Mouse (Mus musculus) heart, postnatal 25 days (tissue): ENCODE data around the gene Pwp1. TPM values are rescaled to one million over a fixed set of nuclear protein-coding genes. Genes with fewer than 3 reads are reported as not detected.
"Not testable (repeated sequence)": the region's sequence is repeated elsewhere in the genome, so short reads cannot be mapped to it uniquely, and the experiment has no call there.

Experiments used
- DNase-seq: peaks from one replicate; pipeline ENCODE4 v3.0.0; 2022; ENCODE audit warnings: low spot score
- intact Hi-C: fragments of 180-260 bp; cut with DNase I; formaldehyde crosslinking; loops from one replicate; pipeline ENCODE4 v1.15.1; 2025
- total RNA-seq, 2 experiments: library from RNA; stranded (reverse); gene quantifications; 2 replicates each; pipeline ENCODE4 v1.2.3; 2021

Gene Pwp1
- 10 to 100 TPM; 14.5 to 16.1 TPM for total RNA-seq

GRCm38 (mm10) chr10:85829085-85829853, at the start of gene Pwp1:
TSS of gene Pwp1 (plus strand) at chr10:85829494.
- intact Hi-C loops, DNase-seq: not testable (repeated sequence)

GRCm38 (mm10) chr10:85822143-85822696, 7.1 kb upstream of the Pwp1 start:
- intact Hi-C loops, DNase-seq: not testable (repeated sequence)

- DNase-seq, intact Hi-C loops: not testable (repeated sequence)
These were observed 5.5 kb upstream of the Pwp1 start for GRCm38 (mm10) chr10:85823752-85824151.

- intact Hi-C loops, DNase-seq: not testable (repeated sequence)
These were observed 591 bp upstream of the Pwp1 start for GRCm38 (mm10) chr10:85828722-85829084.

- intact Hi-C loops = no loop called here
- no peak for DNase-seq
These were observed 17.0 kb downstream of the Pwp1 start for GRCm38 (mm10) chr10:85846105-85846862.

GRCm38 (mm10) chr10:85871698-85872478, 42.6 kb downstream of the Pwp1 start:
- intact Hi-C loops = loop anchor here (2.0 to 5.0 kb wide), 2 partner anchors 45 to 83 kb away; partner anchors contain the start of gene Prdm4
- DNase-seq = peak; percentile 75

- DNase-seq = no peak
- intact Hi-C loops = loop anchor here (2.0 to 5.0 kb wide), 2 partner anchors 45 to 82 kb away; partner anchors contain the start of gene Prdm4
These were observed 43.1 kb downstream of the Pwp1 start for GRCm38 (mm10) chr10:85872479-85872773.

GRCm38 (mm10) chr10:85873861-85874544, 44.7 kb downstream of the Pwp1 start:
- intact Hi-C loops = loop anchor here (2.0 to 5.0 kb wide), 2 partner anchors 43 to 81 kb away; partner anchors contain the start of gene Prdm4
- no peak for DNase-seq

- DNase-seq = no peak
- intact Hi-C loops = no loop called here
These were observed 46.5 kb downstream of the Pwp1 start for GRCm38 (mm10) chr10:85875812-85876211.

GRCm38 (mm10) chr10:85879886-85880486, 50.7 kb downstream of the Pwp1 start:
- no peak for DNase-seq
- intact Hi-C loops = no loop called here

- peak; percentile 96 for DNase-seq
- intact Hi-C loops = loop anchor here (5.0 kb wide), 2 partner anchors 41 to 44 kb away; partner anchors contain the start of gene Rtcb
These were observed 87.4 kb downstream of the Pwp1 start, which contains the start of gene Prdm4 for GRCm38 (mm10) chr10:85916498-85917309. TSS of gene Prdm4 (minus strand) at chr10:85917142.

GRCm38 (mm10) chr10:85927676-85928445, 98.6 kb downstream of the Pwp1 start, which contains the start of gene Ascl4:
TSS of gene Ascl4 (plus strand) at chr10:85927681.
- no peak for DNase-seq
- intact Hi-C loops = no loop called here

GRCm38 (mm10) chr10:85928499-85929207, 99.4 kb downstream of the Pwp1 start:
- DNase-seq = no peak
- intact Hi-C loops = no loop called here

- no peak for DNase-seq
- intact Hi-C loops = no loop called here
These were observed 99.9 kb downstream of the Pwp1 start for GRCm38 (mm10) chr10:85929208-85929591.

GRCm38 (mm10) chr10:85929962-85930361, 100.7 kb downstream of the Pwp1 start:
- no peak for DNase-seq
- intact Hi-C loops = no loop called here

GRCm38 (mm10) chr10:85936280-85936965, 107.1 kb downstream of the Pwp1 start:
- DNase-seq = no peak
- intact Hi-C loops = no loop called here
